Mouse (Mus musculus): ENCODE results near the gene Bcor. TPM values are rescaled to one million over a fixed set of nuclear protein-coding genes. Genes with fewer than 3 reads are reported as not detected.
A peak's percentile ranks its signal among the peaks of the same experiment; 100 is the strongest.

Bcor gene
- polyA plus RNA-seq, 1 experiment from 2014 or later, result 20.6 TPM

GRCm38 (mm10) chrX:12007832-12008540, 152.2 kb downstream of the Bcor start:
- Histone ChIP-seq H3K4me2 (replicated peaks; ENCODE audit: low read depth, low read length) (no peak overlapping the region), H3K4me1 (ENCODE audit: control insufficient read depth, insufficient read depth, low read length) (peaks cover under 1% of the 10 kb centered on the region; the same call in 1 of the 2 replicates), H3K9me3 (ENCODE audit: control insufficient read depth, low read depth, low read length) (no peaks in the 10 kb centered on the region), H3K4me3 (ENCODE audit: low read depth, low read length) (no peak overlapping the region), H3K9ac (replicated peaks; ENCODE audit: low read depth, low read length) (no peak overlapping the region), H3K27me3 (ENCODE audit: control insufficient read depth, insufficient read depth, low read length) (0 out of 2 replicates have a peak, but pooled peaks cover 2% of the 10 kb centered on the region), H3K27ac (ENCODE audit: low read length) (no peak overlapping the region), H3K36me3 (ENCODE audit: control insufficient read depth, insufficient read depth, low read length) (no peaks in the 10 kb centered on the region)
- 34% methylated on average over 11 of the region's 11 CpGs for WGBS
- ATAC-seq (ENCODE audit: insufficient number of reproducible peaks, insufficient read depth, low FRiP score, low read depth), result no peak

- WGBS, result 5% methylated on average over 67 of the region's 75 CpGs
- H3K27ac ChIP-seq (ENCODE audit: low read length), result peak overlapping the region; percentile 84
- H3K4me2 ChIP-seq (replicated peaks; ENCODE audit: low read depth, low read length), result peak overlapping the region; percentile 69
- peak; percentile 70 for ATAC-seq (ENCODE audit: insufficient number of reproducible peaks, insufficient read depth, low FRiP score, low read depth)
- peak overlapping the region; percentile 36 for H3K4me3 ChIP-seq (ENCODE audit: low read depth, low read length)
- H3K27me3 ChIP-seq (ENCODE audit: control insufficient read depth, insufficient read depth, low read length), result 0 out of 2 replicates have a peak, but pooled peaks cover 2% of the 10 kb centered on the region
- no peaks in the 10 kb centered on the region for H3K36me3 ChIP-seq (ENCODE audit: control insufficient read depth, insufficient read depth, low read length)
- H3K4me1 ChIP-seq (ENCODE audit: control insufficient read depth, insufficient read depth, low read length), result peaks cover 3% of the 10 kb centered on the region; the same call in 1 of the 2 replicates
- H3K9me3 ChIP-seq (ENCODE audit: control insufficient read depth, low read depth, low read length), result no peaks in the 10 kb centered on the region
- peak overlapping the region; percentile 45 for H3K9ac ChIP-seq (replicated peaks; ENCODE audit: low read depth, low read length)
These were observed 153.0 kb downstream of the Bcor start for GRCm38 (mm10) chrX:12006882-12007753.

GRCm38 (mm10) chrX:12006031-12006881, 153.9 kb downstream of the Bcor start:
- H3K9me3 ChIP-seq (ENCODE audit: control insufficient read depth, low read depth, low read length), result no peaks in the 10 kb centered on the region
- H3K4me2 ChIP-seq (replicated peaks; ENCODE audit: low read depth, low read length), result peak overlapping the region; percentile 69
- H3K27me3 ChIP-seq (ENCODE audit: control insufficient read depth, insufficient read depth, low read length), result 0 out of 2 replicates have a peak, but pooled peaks cover 2% of the 10 kb centered on the region
- H3K4me3 ChIP-seq (ENCODE audit: low read depth, low read length), result peak overlapping the region; percentile 36
- H3K9ac ChIP-seq (replicated peaks; ENCODE audit: low read depth, low read length), result peak overlapping the region; percentile 45
- under 1% methylated on average over 51 of the region's 57 CpGs for WGBS
- H3K36me3 ChIP-seq (ENCODE audit: control insufficient read depth, insufficient read depth, low read length), result no peaks in the 10 kb centered on the region
- H3K27ac ChIP-seq (ENCODE audit: low read length), result peak overlapping the region; percentile 84
- peaks cover 3% of the 10 kb centered on the region; the same call in 1 of the 2 replicates for H3K4me1 ChIP-seq (ENCODE audit: control insufficient read depth, insufficient read depth, low read length)
- ATAC-seq (ENCODE audit: insufficient number of reproducible peaks, insufficient read depth, low FRiP score, low read depth), result peak; percentile 8; the same call in 1 of the 2 replicates

- no peaks in the 10 kb centered on the region for H3K9me3 ChIP-seq (ENCODE audit: control insufficient read depth, low read depth, low read length)
- H3K4me3 ChIP-seq (ENCODE audit: low read depth, low read length), result peak overlapping the region; percentile 36; the same call in 1 of the 2 replicates
- peak overlapping the region; percentile 69 for H3K4me2 ChIP-seq (replicated peaks; ENCODE audit: low read depth, low read length)
- H3K36me3 ChIP-seq (ENCODE audit: control insufficient read depth, insufficient read depth, low read length), result no peaks in the 10 kb centered on the region
- 10% methylated on average over 36 of the region's 38 CpGs for WGBS
- H3K4me1 ChIP-seq (ENCODE audit: control insufficient read depth, insufficient read depth, low read length), result peaks cover 3% of the 10 kb centered on the region; the same call in 1 of the 2 replicates
- H3K27ac ChIP-seq (ENCODE audit: low read length), result peak overlapping the region; percentile 84
- ATAC-seq (ENCODE audit: insufficient number of reproducible peaks, insufficient read depth, low FRiP score, low read depth), result peak; percentile 53; the same call in 1 of the 2 replicates
- no peak overlapping the region; the same call in 1 of the 2 replicates for H3K9ac ChIP-seq (replicated peaks; ENCODE audit: low read depth, low read length)
- H3K27me3 ChIP-seq (ENCODE audit: control insufficient read depth, insufficient read depth, low read length), result 0 out of 2 replicates have a peak, but pooled peaks cover 5% of the 10 kb centered on the region
These were observed 154.7 kb downstream of the Bcor start for GRCm38 (mm10) chrX:12005181-12006030.

- Histone ChIP-seq H3K27me3 (ENCODE audit: control insufficient read depth, insufficient read depth, low read length) (0 out of 2 replicates have a peak, but pooled peaks cover 7% of the 10 kb centered on the region), H3K4me1 (ENCODE audit: control insufficient read depth, insufficient read depth, low read length) (peaks cover 5% of the 10 kb centered on the region; the same call in 1 of the 2 replicates), H3K4me3 (ENCODE audit: low read depth, low read length) (no peak overlapping the region), H3K9me3 (ENCODE audit: control insufficient read depth, low read depth, low read length) (no peaks in the 10 kb centered on the region), H3K4me2 (replicated peaks; ENCODE audit: low read depth, low read length) (no peak overlapping the region), H3K9ac (replicated peaks; ENCODE audit: low read depth, low read length) (no peak overlapping the region), H3K36me3 (ENCODE audit: control insufficient read depth, insufficient read depth, low read length) (no peaks in the 10 kb centered on the region), H3K27ac (ENCODE audit: low read length) (no peak overlapping the region)
- no peak for ATAC-seq (ENCODE audit: insufficient number of reproducible peaks, insufficient read depth, low FRiP score, low read depth)
- 22% methylated on average over 16 of the region's 16 CpGs for WGBS
These were observed 155.7 kb downstream of the Bcor start for GRCm38 (mm10) chrX:12004416-12004815.

GRCm38 (mm10) chrX:12003947-12004346, 156.2 kb downstream of the Bcor start:
- Histone ChIP-seq H3K9ac (replicated peaks; ENCODE audit: low read depth, low read length) (no peak overlapping the region), H3K4me3 (ENCODE audit: low read depth, low read length) (no peak overlapping the region), H3K4me1 (ENCODE audit: control insufficient read depth, insufficient read depth, low read length) (peaks cover 5% of the 10 kb centered on the region; the same call in 1 of the 2 replicates), H3K4me2 (replicated peaks; ENCODE audit: low read depth, low read length) (no peak overlapping the region), H3K9me3 (ENCODE audit: control insufficient read depth, low read depth, low read length) (no peaks in the 10 kb centered on the region), H3K27me3 (ENCODE audit: control insufficient read depth, insufficient read depth, low read length) (0 out of 2 replicates have a peak, but pooled peaks cover 7% of the 10 kb centered on the region), H3K27ac (ENCODE audit: low read length) (no peak overlapping the region), H3K36me3 (ENCODE audit: control insufficient read depth, insufficient read depth, low read length) (no peaks in the 10 kb centered on the region)
- WGBS, result 34% methylated on average over 6 of the region's 6 CpGs
- ATAC-seq (ENCODE audit: insufficient number of reproducible peaks, insufficient read depth, low FRiP score, low read depth), result no peak

- Histone ChIP-seq H3K4me1 (ENCODE audit: control insufficient read depth, insufficient read depth, low read length) (peaks cover 5% of the 10 kb centered on the region; the same call in 1 of the 2 replicates), H3K36me3 (ENCODE audit: control insufficient read depth, insufficient read depth, low read length) (no peaks in the 10 kb centered on the region), H3K4me3 (ENCODE audit: low read depth, low read length) (no peak overlapping the region), H3K9ac (replicated peaks; ENCODE audit: low read depth, low read length) (no peak overlapping the region), H3K4me2 (replicated peaks; ENCODE audit: low read depth, low read length) (no peak overlapping the region), H3K27ac (ENCODE audit: low read length) (peak overlapping the region; percentile 27; the same call in 1 of the 2 replicates), H3K27me3 (ENCODE audit: control insufficient read depth, insufficient read depth, low read length) (0 out of 2 replicates have a peak, but pooled peaks cover 7% of the 10 kb centered on the region), H3K9me3 (ENCODE audit: control insufficient read depth, low read depth, low read length) (no peaks in the 10 kb centered on the region)
- no peak for ATAC-seq (ENCODE audit: insufficient number of reproducible peaks, insufficient read depth, low FRiP score, low read depth)
- WGBS, result 0% methylated on average over 1 of the region's 1 CpGs
These were observed 156.6 kb downstream of the Bcor start for GRCm38 (mm10) chrX:12003539-12003938.
